Mouse (Mus musculus) forebrain, embryonic 15.5 days (tissue): ENCODE data around the gene Olfr655. TPM values are rescaled to one million over a fixed set of nuclear protein-coding genes. Genes with fewer than 3 reads are reported as not detected.

ENCODE experiments used
- ATAC-seq: fragments of 200-750 bp; cut with Nextera tagmentation; replicated peaks from 2 replicates; pipeline ENCODE4 v1.8.0; 2017; ENCODE audit warnings: mild to moderate bottlenecking, moderate TSS enrichment, moderate library complexity
- H3K27ac ChIP-seq: fragments of 300-500 bp; sonication (generic); replicated peaks from 2 replicates; pipeline ENCODE4 v1.5.1; 2015; ENCODE audit warnings: mild to moderate bottlenecking, inconsistent platforms
- H3K27me3 ChIP-seq: fragments of 300-500 bp; sonication (generic); 2 replicates; pipeline ENCODE4 v1.6.1; 2015; ENCODE audit warnings: inconsistent platforms
- H3K36me3 ChIP-seq: fragments of 300-500 bp; sonication (generic); 2 replicates; pipeline ENCODE4 v1.6.1; 2015; ENCODE audit warnings: mild to moderate bottlenecking, inconsistent platforms
- H3K4me1 ChIP-seq: fragments of 300-500 bp; sonication (generic); 2 replicates; pipeline ENCODE4 v1.6.1; 2015; ENCODE audit warnings: inconsistent platforms
- H3K4me2 ChIP-seq: fragments of 300-500 bp; sonication (generic); replicated peaks from 2 replicates; pipeline ENCODE4 v1.6.1; 2015; ENCODE audit warnings: mild to moderate bottlenecking, inconsistent platforms
- H3K4me3 ChIP-seq: fragments of 300-500 bp; sonication (generic); 2 replicates; pipeline ENCODE4 v1.5.1; 2015; ENCODE audit warnings: mild to moderate bottlenecking, inconsistent platforms
- H3K9ac ChIP-seq: fragments of 300-500 bp; sonication (generic); replicated peaks from 2 replicates; pipeline ENCODE4 v1.6.1; 2015; ENCODE audit warnings: mild to moderate bottlenecking, inconsistent platforms
- H3K9me3 ChIP-seq: fragments of 300-500 bp; sonication (generic); 2 replicates; pipeline ENCODE4 v1.6.1; 2016; ENCODE audit warnings: inconsistent platforms
- WGBS: fragments of 180-500 bp; shearing (Covaris S2); methylation state at CpG from one replicate; pipeline ENCODE4 v1.1.7; 2015; ENCODE audit warnings: mixed read lengths; 5-methylcytosine and 5-hydroxymethylcytosine counted together
- polyA plus RNA-seq: library from polyadenylated mRNA; unstranded; fragments of >200 nt; fragmentation: Nextera tagmentation; extraction: Ambion mirVana; gene quantifications from 2 replicates; pipeline ENCODE4 v1.2.1, GENCODE M21; 2015

Olfr655 gene
- polyA plus RNA-seq, 1 experiment from 2014 or later: 0.15 TPM

DNA sequence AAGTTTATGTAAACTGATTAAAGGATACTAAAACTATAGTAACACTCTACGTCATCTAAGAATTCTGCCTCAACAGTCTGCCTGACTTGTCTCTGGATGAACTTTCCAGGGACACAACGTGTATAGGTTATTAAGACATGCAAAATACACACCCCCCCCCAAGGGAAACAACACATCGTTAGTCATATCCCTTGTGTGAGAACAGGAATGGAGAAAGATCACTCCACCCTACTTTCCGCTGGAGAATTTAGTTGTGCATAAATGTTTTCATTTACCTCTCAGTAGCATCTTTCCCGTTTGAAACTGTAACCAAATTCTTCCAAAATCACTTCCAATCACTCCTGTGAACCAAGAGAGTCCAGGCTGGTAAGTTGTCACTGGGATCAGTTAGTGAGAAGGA is 51.7 kb downstream of the Olfr655 start, which contains the start of gene Olfr651:
Olfr651 (plus strand) TSS at position 301 of the 400 bp plus-strand sequence.
- Histone ChIP-seq H3K9ac (no peak within 1 kb of the TSS), H3K36me3 (no peaks in the 10 kb centered on the region), H3K27me3 (no peaks in the 10 kb centered on the region), H3K4me1 (no peaks in the 10 kb centered on the region), H3K4me3 (no peak within 1 kb of the TSS), H3K9me3 (no peaks in the 10 kb centered on the region), H3K27ac (no peak within 1 kb of the TSS), H3K4me2 (no peak within 1 kb of the TSS)
- 75% methylated on average over 5 of the region's 5 CpGs for WGBS
- ATAC-seq: no peak

Other genes with a start within 250 kb of the Olfr655 start
- gene Trim12c, start 248.4 kb downstream of the Olfr655 start, polyA plus RNA-seq: 0.80 and 0.98 TPM in 2 replicates
- not detected in 2 replicates for gene Trim30b, start 231.9 kb downstream of the Olfr655 start, polyA plus RNA-seq
- not detected in 2 replicates for gene Trim30c, start 200.9 kb downstream of the Olfr655 start, polyA plus RNA-seq
- 0.41 and 0.43 TPM in 2 replicates for gene Trim30a, start 136.6 kb downstream of the Olfr655 start, polyA plus RNA-seq
- gene Trim30d, start 93.9 kb downstream of the Olfr655 start, polyA plus RNA-seq: 0.14 and 0.28 TPM in 2 replicates
- not detected in 2 replicates for gene Olfr651, start 51.6 kb downstream of the Olfr655 start, polyA plus RNA-seq
- gene Olfr652, start 40.9 kb downstream of the Olfr655 start, polyA plus RNA-seq: not detected in 2 replicates
- gene Olfr653, start 24.5 kb downstream of the Olfr655 start, polyA plus RNA-seq: not detected in 2 replicates
- gene Olfr654, start 14.8 kb downstream of the Olfr655 start, polyA plus RNA-seq: not detected in 2 replicates
- not detected in 2 replicates for gene Olfr656, start 12.2 kb upstream of the Olfr655 start, polyA plus RNA-seq
- gene Olfr657, start 23.0 kb upstream of the Olfr655 start, polyA plus RNA-seq: not detected in 2 replicates
- gene Olfr658, start 45.5 kb upstream of the Olfr655 start, polyA plus RNA-seq: 0.08 TPM in 1 of 2 replicates, not detected in the other
- not detected in 2 replicates for gene Olfr659, start 65.0 kb upstream of the Olfr655 start, polyA plus RNA-seq
- not detected in 2 replicates for gene Olfr661, start 84.7 kb upstream of the Olfr655 start, polyA plus RNA-seq
- not detected in 2 replicates for gene Usp17le, start 175.7 kb upstream of the Olfr655 start, polyA plus RNA-seq
- gene Usp17lb, start 240.8 kb upstream of the Olfr655 start, polyA plus RNA-seq: not detected in 2 replicates